In the genomic region with DNA sequence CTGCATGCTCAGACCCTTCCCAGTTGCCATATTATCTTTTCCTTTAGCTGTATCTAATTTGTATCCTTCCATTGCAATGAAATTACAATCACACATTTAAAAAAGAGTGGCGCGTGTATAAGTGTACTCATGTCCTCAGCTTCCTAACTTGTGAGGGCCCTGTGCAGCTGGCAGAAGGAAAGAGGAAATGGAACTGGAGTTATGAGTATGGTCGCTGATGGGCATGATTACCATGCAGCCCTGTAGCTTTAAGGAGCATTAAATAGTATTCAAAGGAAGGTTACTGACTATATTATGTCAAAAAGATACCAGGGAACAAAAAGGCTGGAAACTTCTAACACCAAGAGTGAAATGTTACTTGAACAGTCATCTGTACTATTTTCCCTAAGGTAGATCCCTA, we compare ENCODE assay signal across 31 mouse cellular contexts.
"Had no signal": no experiment of that assay in that cellular context is flagged by ENCODE, and none has a peak within 500 bp of the region (broad histone marks: within the 10 kb centered on the region; RNA-seq: fewer than 3 reads in every experiment).

No protein-coding gene starts in this region.

- H3K4me1 ChIP-seq: heart, embryonic 12.5 days; heart, embryonic 13.5 days; heart, embryonic 15.5 days; hindbrain, embryonic 12.5 days; hindbrain, embryonic 13.5 days; hindbrain, embryonic 15.5 days; intestine, embryonic 15.5 days; kidney, embryonic 15.5 days had no signal

- H3K27ac ChIP-seq: heart, embryonic 13.5 days; heart, embryonic 15.5 days; hindbrain, embryonic 10.5 days; hindbrain, embryonic 12.5 days; hindbrain, embryonic 13.5 days; hindbrain, embryonic 14.5 days; hindbrain, embryonic 15.5 days; hindbrain, postnatal 0 days; intestine, embryonic 15.5 days; kidney, embryonic 15.5 days; kidney, postnatal 0 days; layer of hippocampus, adult 2 months; left cerebral cortex, adult 2 months had no signal

- H3K9ac ChIP-seq: heart, embryonic 12.5 days; heart, embryonic 13.5 days; heart, embryonic 15.5 days; hindbrain, embryonic 12.5 days; hindbrain, embryonic 13.5 days; hindbrain, embryonic 14.5 days; hindbrain, embryonic 15.5 days; intestine, embryonic 15.5 days; kidney, embryonic 15.5 days had no signal

- H3K9me3 ChIP-seq: heart, embryonic 12.5 days; heart, embryonic 13.5 days; heart, embryonic 15.5 days; hindbrain, embryonic 10.5 days; hindbrain, embryonic 12.5 days; hindbrain, embryonic 13.5 days; hindbrain, embryonic 15.5 days; intestine, embryonic 15.5 days; kidney, embryonic 15.5 days had no signal

- H3K36me3 ChIP-seq: heart, embryonic 12.5 days; heart, embryonic 13.5 days; heart, embryonic 15.5 days; hindbrain, embryonic 10.5 days; hindbrain, embryonic 12.5 days; hindbrain, embryonic 13.5 days; hindbrain, embryonic 15.5 days; intestine, embryonic 15.5 days; kidney, embryonic 15.5 days had no signal

- H3K4me2 ChIP-seq: heart, embryonic 11.5 days; heart, embryonic 12.5 days; heart, embryonic 13.5 days; heart, embryonic 15.5 days; hindbrain, embryonic 12.5 days; hindbrain, embryonic 13.5 days; hindbrain, embryonic 14.5 days; hindbrain, embryonic 15.5 days; intestine, embryonic 15.5 days; kidney, embryonic 15.5 days had no signal

- H3K27me3 ChIP-seq: heart, embryonic 12.5 days; heart, embryonic 13.5 days; heart, embryonic 15.5 days; hindbrain, embryonic 12.5 days; hindbrain, embryonic 13.5 days; hindbrain, embryonic 15.5 days; intestine, embryonic 15.5 days; kidney, embryonic 15.5 days had no signal

- H3K4me3 ChIP-seq: heart, embryonic 12.5 days; heart, embryonic 13.5 days; heart, embryonic 15.5 days; hindbrain, embryonic 10.5 days; hindbrain, embryonic 12.5 days; hindbrain, embryonic 13.5 days; hindbrain, embryonic 15.5 days; intestine, embryonic 15.5 days; kidney, embryonic 15.5 days; layer of hippocampus, adult 2 months; left cerebral cortex, adult 2 months had no signal

- DNase-seq: heart, postnatal 10 days; heart, postnatal 14 days; heart, postnatal 36 days; heart, postnatal 4 days; kidney, adult 11 months; kidney, adult 18-20 months; kidney, adult 2 months; kidney, adult 8-10 months; kidney, adult 9 months; kidney, postnatal 10 days; kidney, postnatal 14 days; kidney, postnatal 25 days; kidney, postnatal 36 days; kidney, postnatal 4 days; layer of hippocampus, adult 9-11 months; layer of hippocampus, postnatal 36 days had no signal
